Mouse (Mus musculus): Measurements from ENCODE around the gene Nfe2. TPM values are rescaled to one million over a fixed set of nuclear protein-coding genes. Genes with fewer than 3 reads are reported as not detected.

Gene Nfe2
- polyA plus RNA-seq (2014; fragmentation: Nextera tagmentation; extraction: Ambion mirVana), result 3.1 and 3.9 TPM in 2 replicates

GRCm38 (mm10) chr15:103257790-103258728, at the start of gene Nfe2:
Gene Nfe2, minus strand, starts transcription at chr15:103258403.
- no peaks in the 10 kb centered on the region for H3K9me3 ChIP-seq (ENCODE audit: control insufficient read depth, low read length)
- no peak within 1 kb of the TSS for H3K9ac ChIP-seq (ENCODE audit: low read depth, low read length)
- 9% methylated on average over 15 of the region's 15 CpGs for WGBS
- H3K27me3 ChIP-seq (ENCODE audit: control insufficient read depth, insufficient read depth, low read length), result no peaks in the 10 kb centered on the region
- peak; percentile 65 for ATAC-seq (ENCODE audit: low FRiP score, low TSS enrichment)
- no peaks in the 10 kb centered on the region for H3K36me3 ChIP-seq (ENCODE audit: control insufficient read depth, insufficient read depth, low read length)
- H3K27ac ChIP-seq (ENCODE audit: low read depth, low read length), result no peak within 1 kb of the TSS
- H3K4me1 ChIP-seq (ENCODE audit: control insufficient read depth, insufficient read depth, low read length), result peaks cover 23% of the 10 kb centered on the region
- peak within 1 kb of the TSS; percentile 42 for H3K4me2 ChIP-seq (replicated peaks; ENCODE audit: low read depth, low read length)
- peak within 1 kb of the TSS; percentile 12; the same call in 1 of the 2 replicates for H3K4me3 ChIP-seq (ENCODE audit: low read length)

GRCm38 (mm10) chr15:103307125-103307524, 48.9 kb upstream of the Nfe2 start:
- no peaks in the 10 kb centered on the region for H3K9me3 ChIP-seq (ENCODE audit: control insufficient read depth, low read length)
- peak overlapping the region; percentile 98; the same call in 1 of the 2 replicates for H3K27ac ChIP-seq (ENCODE audit: low read depth, low read length)
- no peak overlapping the region for H3K9ac ChIP-seq (ENCODE audit: low read depth, low read length)
- H3K4me1 ChIP-seq (ENCODE audit: control insufficient read depth, insufficient read depth, low read length), result peaks cover 67% of the 10 kb centered on the region
- H3K4me2 ChIP-seq (replicated peaks; ENCODE audit: low read depth, low read length), result peak overlapping the region; percentile 8; the same call in 1 of the 2 replicates
- WGBS, result 2% methylated on average over 7 of the region's 7 CpGs
- no peak for ATAC-seq (ENCODE audit: low FRiP score, low TSS enrichment)
- no peak overlapping the region for H3K4me3 ChIP-seq (ENCODE audit: low read length)
- no peaks in the 10 kb centered on the region for H3K36me3 ChIP-seq (ENCODE audit: control insufficient read depth, insufficient read depth, low read length)
- H3K27me3 ChIP-seq (ENCODE audit: control insufficient read depth, insufficient read depth, low read length), result no peaks in the 10 kb centered on the region

- peak overlapping the region; percentile 98 for H3K27ac ChIP-seq (ENCODE audit: low read depth, low read length)
- H3K4me2 ChIP-seq (replicated peaks; ENCODE audit: low read depth, low read length), result peak overlapping the region; percentile 70
- ATAC-seq (ENCODE audit: low FRiP score, low TSS enrichment), result no peak
- no peaks in the 10 kb centered on the region for H3K27me3 ChIP-seq (ENCODE audit: control insufficient read depth, insufficient read depth, low read length)
- no peaks in the 10 kb centered on the region for H3K9me3 ChIP-seq (ENCODE audit: control insufficient read depth, low read length)
- peak overlapping the region; percentile 40 for H3K4me3 ChIP-seq (ENCODE audit: low read length)
- H3K4me1 ChIP-seq (ENCODE audit: control insufficient read depth, insufficient read depth, low read length), result peaks cover 79% of the 10 kb centered on the region
- no peaks in the 10 kb centered on the region for H3K36me3 ChIP-seq (ENCODE audit: control insufficient read depth, insufficient read depth, low read length)
- peak overlapping the region; percentile 72 for H3K9ac ChIP-seq (ENCODE audit: low read depth, low read length)
- WGBS, result 11% methylated on average over 8 of the region's 8 CpGs
Measured at GRCm38 (mm10) chr15:103305792-103306645, 47.8 kb upstream of the Nfe2 start.

GRCm38 (mm10) chr15:103305070-103305678, 47.0 kb upstream of the Nfe2 start:
- Histone ChIP-seq H3K4me1 (ENCODE audit: control insufficient read depth, insufficient read depth, low read length) (peaks cover 82% of the 10 kb centered on the region), H3K27me3 (ENCODE audit: control insufficient read depth, insufficient read depth, low read length) (no peaks in the 10 kb centered on the region), H3K4me3 (ENCODE audit: low read length) (peak overlapping the region; percentile 40), H3K4me2 (replicated peaks; ENCODE audit: low read depth, low read length) (peak overlapping the region; percentile 70), H3K36me3 (ENCODE audit: control insufficient read depth, insufficient read depth, low read length) (no peaks in the 10 kb centered on the region), H3K9ac (ENCODE audit: low read depth, low read length) (peak overlapping the region; percentile 72), H3K9me3 (ENCODE audit: control insufficient read depth, low read length) (no peaks in the 10 kb centered on the region), H3K27ac (ENCODE audit: low read depth, low read length) (peak overlapping the region; percentile 98)
- ATAC-seq (ENCODE audit: low FRiP score, low TSS enrichment), result peak; percentile 91
- WGBS, result under 1% methylated on average over 70 of the region's 71 CpGs

GRCm38 (mm10) chr15:103304616-103304969, 46.4 kb upstream of the Nfe2 start:
- Histone ChIP-seq H3K27me3 (ENCODE audit: control insufficient read depth, insufficient read depth, low read length) (no peaks in the 10 kb centered on the region), H3K4me3 (ENCODE audit: low read length) (peak overlapping the region; percentile 40), H3K36me3 (ENCODE audit: control insufficient read depth, insufficient read depth, low read length) (no peaks in the 10 kb centered on the region; the same call in 1 of the 2 replicates), H3K27ac (ENCODE audit: low read depth, low read length) (peak overlapping the region; percentile 98), H3K9me3 (ENCODE audit: control insufficient read depth, low read length) (no peaks in the 10 kb centered on the region), H3K9ac (ENCODE audit: low read depth, low read length) (peak overlapping the region; percentile 68), H3K4me2 (replicated peaks; ENCODE audit: low read depth, low read length) (peak overlapping the region; percentile 70), H3K4me1 (ENCODE audit: control insufficient read depth, insufficient read depth, low read length) (peaks cover 84% of the 10 kb centered on the region)
- WGBS, result under 1% methylated on average over 9 of the region's 9 CpGs
- no peak; the same call in 1 of the 2 replicates for ATAC-seq (ENCODE audit: low FRiP score, low TSS enrichment)

GRCm38 (mm10) chr15:103303916-103304615, 45.9 kb upstream of the Nfe2 start:
- H3K4me2 ChIP-seq (replicated peaks; ENCODE audit: low read depth, low read length), result peak overlapping the region; percentile 70
- H3K4me3 ChIP-seq (ENCODE audit: low read length), result peak overlapping the region; percentile 40
- peak overlapping the region; percentile 98 for H3K27ac ChIP-seq (ENCODE audit: low read depth, low read length)
- H3K9me3 ChIP-seq (ENCODE audit: control insufficient read depth, low read length), result no peaks in the 10 kb centered on the region
- WGBS, result 4% methylated on average over 8 of the region's 8 CpGs
- H3K4me1 ChIP-seq (ENCODE audit: control insufficient read depth, insufficient read depth, low read length), result peaks cover 84% of the 10 kb centered on the region
- H3K27me3 ChIP-seq (ENCODE audit: control insufficient read depth, insufficient read depth, low read length), result no peaks in the 10 kb centered on the region
- H3K9ac ChIP-seq (ENCODE audit: low read depth, low read length), result peak overlapping the region; percentile 68
- peak; percentile 21; the same call in 1 of the 2 replicates for ATAC-seq (ENCODE audit: low FRiP score, low TSS enrichment)
- peaks cover 4% of the 10 kb centered on the region; the same call in 1 of the 2 replicates for H3K36me3 ChIP-seq (ENCODE audit: control insufficient read depth, insufficient read depth, low read length)

- no peaks in the 10 kb centered on the region for H3K9me3 ChIP-seq (ENCODE audit: control insufficient read depth, low read length)
- H3K4me2 ChIP-seq (replicated peaks; ENCODE audit: low read depth, low read length), result peak overlapping the region; percentile 11; the same call in 1 of the 2 replicates
- WGBS, result 14% methylated on average over 6 of the region's 6 CpGs
- H3K4me1 ChIP-seq (ENCODE audit: control insufficient read depth, insufficient read depth, low read length), result peaks cover 84% of the 10 kb centered on the region
- 0 out of 2 replicates have a peak overlapping the region, but pooled peaks have one; percentile 14 for H3K9ac ChIP-seq (ENCODE audit: low read depth, low read length)
- H3K27ac ChIP-seq (ENCODE audit: low read depth, low read length), result peak overlapping the region; percentile 98
- ATAC-seq (ENCODE audit: low FRiP score, low TSS enrichment), result no peak
- H3K4me3 ChIP-seq (ENCODE audit: low read length), result no peak overlapping the region
- peaks cover 14% of the 10 kb centered on the region; the same call in 1 of the 2 replicates for H3K36me3 ChIP-seq (ENCODE audit: control insufficient read depth, insufficient read depth, low read length)
- H3K27me3 ChIP-seq (ENCODE audit: control insufficient read depth, insufficient read depth, low read length), result no peaks in the 10 kb centered on the region
Measured at GRCm38 (mm10) chr15:103302341-103303021, 44.3 kb upstream of the Nfe2 start.

Measured in kidney, embryonic 14.5 days (tissue).